Mouse (Mus musculus) olfactory bulb, adult 2 months (tissue): ENCODE results near the gene Mroh9. TPM values are rescaled to one million over a fixed set of nuclear protein-coding genes. Genes with fewer than 3 reads are reported as not detected.

Experiments used
- H3K27ac ChIP-seq: fragments of 200-500 bp; 2 replicates; pipeline ENCODE4 v1.5.1; 2012; ENCODE audit warnings: low read depth, low read length; ENCODE audit not compliant: insufficient read depth
- H3K4me1 ChIP-seq: fragments of 200-500 bp; 2 replicates; pipeline ENCODE4 v1.6.1; 2012; ENCODE audit warnings: low read length; ENCODE audit not compliant: control insufficient read depth, insufficient read depth
- H3K4me3 ChIP-seq: fragments of 200-500 bp; 2 replicates; pipeline ENCODE4 v1.5.1; 2012; ENCODE audit warnings: mild to moderate bottlenecking, low read depth, low read length, moderate library complexity; ENCODE audit not compliant: insufficient read depth
- CTCF ChIP-seq: fragments of 200-500 bp; IDR thresholded peaks from 2 replicates; pipeline ENCODE4 v1.5.1; 2012; ENCODE audit warnings: low read depth, mild to moderate bottlenecking, low read length, moderate library complexity; ENCODE audit not compliant: insufficient read depth
- POLR2A ChIP-seq: fragments of 200-500 bp; IDR thresholded peaks from 2 replicates; pipeline ENCODE4 v1.6.1; 2012; ENCODE audit warnings: mild to moderate bottlenecking, low read depth, low read length, moderate library complexity; ENCODE audit not compliant: insufficient read depth
- WGBS: fragments of 180-500 bp; shearing (Covaris S2); methylation state at CpG from one replicate; pipeline ENCODE4 v1.1.7; 2018; 5-methylcytosine and 5-hydroxymethylcytosine counted together
- polyA plus RNA-seq: library from polyadenylated mRNA; stranded (reverse); fragments of >200 nt; gene quantifications from 2 replicates; pipeline ENCODE4 v1.2.4, GENCODE M21; 2012; ENCODE audit warnings: low replicate concordance; ENCODE audit not compliant: missing spikeins, insufficient read depth, insufficient read length

Mroh9 gene
- polyA plus RNA-seq, 1 experiment: not detected

- 52% methylated on average over 10 of the region's 10 CpGs for whole genome bisulfite sequencing
- no peak overlapping the region for H3K27ac ChIP-seq
- no peak for TF ChIP-seq POLR2A
- TF ChIP-seq CTCF: no peak
- H3K4me3 ChIP-seq: no peak overlapping the region
- H3K4me1 ChIP-seq: no peaks in the 10 kb centered on the region
Observed at GRCm38 (mm10) chr1:163091438-163092155, 6.1 kb upstream of the Mroh9 start.

- H3K4me3 ChIP-seq: no peak overlapping the region
- 2% methylated on average over 1 of the region's 1 CpGs for WGBS
- no peaks in the 10 kb centered on the region for H3K4me1 ChIP-seq
- no peak overlapping the region for H3K27ac ChIP-seq
- no peak for TF ChIP-seq CTCF
- no peak for TF ChIP-seq POLR2A
Observed at GRCm38 (mm10) chr1:163070502-163070901, 15.0 kb downstream of the Mroh9 start.

- Histone ChIP-seq H3K4me1 (no peaks in the 10 kb centered on the region), H3K27ac (no peak overlapping the region), H3K4me3 (no peak overlapping the region)
- WGBS: 36% methylated on average over 3 of the region's 3 CpGs
- TF ChIP-seq POLR2A (no peak), CTCF (no peak)
Observed at GRCm38 (mm10) chr1:163060381-163060780, 25.1 kb downstream of the Mroh9 start.

GRCm38 (mm10) chr1:163057363-163057762 lies 28.1 kb downstream of the Mroh9 start:
- Histone ChIP-seq H3K4me3 (no peak overlapping the region), H3K4me1 (no peaks in the 10 kb centered on the region), H3K27ac (no peak overlapping the region)
- no peak for TF ChIP-seq CTCF
- TF ChIP-seq POLR2A: no peak
- WGBS: 51% methylated on average over 2 of the region's 2 CpGs

- Histone ChIP-seq H3K4me1 (no peaks in the 10 kb centered on the region), H3K27ac (no peak overlapping the region), H3K4me3 (no peak overlapping the region)
- no peak for TF ChIP-seq CTCF
- no peak for TF ChIP-seq POLR2A
Observed at GRCm38 (mm10) chr1:163055629-163056028, 29.8 kb downstream of the Mroh9 start.

- H3K27ac ChIP-seq: no peak overlapping the region
- no peak for TF ChIP-seq POLR2A
- TF ChIP-seq CTCF: no peak
- H3K4me3 ChIP-seq: no peak overlapping the region
- no peaks in the 10 kb centered on the region for H3K4me1 ChIP-seq
Observed at GRCm38 (mm10) chr1:163023075-163023474, 62.4 kb downstream of the Mroh9 start.

GRCm38 (mm10) chr1:163009220-163009619 lies 76.2 kb downstream of the Mroh9 start:
- no peak overlapping the region for H3K4me3 ChIP-seq
- 72% methylated on average over 3 of the region's 3 CpGs for WGBS
- no peaks in the 10 kb centered on the region for H3K4me1 ChIP-seq
- TF ChIP-seq CTCF (no peak), POLR2A (no peak)
- no peak overlapping the region for H3K27ac ChIP-seq

GRCm38 (mm10) chr1:163003496-163003895 lies 82.0 kb downstream of the Mroh9 start:
- Histone ChIP-seq H3K27ac (no peak overlapping the region), H3K4me1 (no peaks in the 10 kb centered on the region), H3K4me3 (no peak overlapping the region)
- TF ChIP-seq POLR2A (no peak), CTCF (no peak)
- 68% methylated on average over 2 of the region's 2 CpGs for WGBS

- 70% methylated on average over 4 of the region's 4 CpGs for WGBS
- Histone ChIP-seq H3K4me3 (no peak overlapping the region), H3K4me1 (no peaks in the 10 kb centered on the region), H3K27ac (no peak overlapping the region)
- no peak for TF ChIP-seq CTCF
Observed at GRCm38 (mm10) chr1:163001271-163001829, 84.1 kb downstream of the Mroh9 start.

GRCm38 (mm10) chr1:162987546-162987945 lies 97.9 kb downstream of the Mroh9 start:
- no peak overlapping the region for H3K27ac ChIP-seq
- no peaks in the 10 kb centered on the region for H3K4me1 ChIP-seq
- TF ChIP-seq POLR2A (no peak), CTCF (no peak)
- 88% methylated on average over 3 of the region's 3 CpGs for WGBS
- no peak overlapping the region for H3K4me3 ChIP-seq
